Mouse (Mus musculus) spleen, adult 2 months (tissue): ENCODE results near the gene Mycbpap. TPM values are rescaled to one million over a fixed set of nuclear protein-coding genes. Genes with fewer than 3 reads are reported as not detected.

ENCODE experiments used
- DNase-seq, 2 experiments: peaks; one replicate each; pipeline versions ENCODE4 v3.0.0 to v3.0.0-alpha.2; 2012 to 2021; ENCODE audit warnings: low spot score in 2 of 2, low read depth in 1 of 2
- H3K27ac ChIP-seq: fragments of 200-500 bp; 2 replicates; pipeline ENCODE4 v1.5.1; 2012; ENCODE audit warnings: low read length, inconsistent platforms; ENCODE audit not compliant: insufficient read depth
- H3K27me3 ChIP-seq: fragments of 200-500 bp; 2 replicates; pipeline ENCODE4 v1.6.1; 2012; ENCODE audit warnings: mild to moderate bottlenecking, moderate library complexity, low read length, inconsistent platforms; ENCODE audit not compliant: control insufficient read depth, insufficient read depth
- H3K36me3 ChIP-seq: fragments of 200-500 bp; 2 replicates; pipeline ENCODE4 v1.6.1; 2012; ENCODE audit warnings: mild to moderate bottlenecking, low read length, inconsistent platforms; ENCODE audit not compliant: control insufficient read depth, insufficient read depth
- H3K4me1 ChIP-seq: fragments of 200-500 bp; 2 replicates; pipeline ENCODE4 v1.6.1; 2011; ENCODE audit warnings: inconsistent platforms; ENCODE audit not compliant: control insufficient read depth, insufficient read depth, insufficient read length
- H3K4me3 ChIP-seq: fragments of 200-500 bp; 2 replicates; pipeline ENCODE4 v1.5.1; 2011; ENCODE audit warnings: mild to moderate bottlenecking, inconsistent platforms; ENCODE audit not compliant: insufficient read depth, insufficient read length; ENCODE audit errors: extremely low read depth
- CTCF ChIP-seq: fragments of 200-500 bp; IDR thresholded peaks from 2 replicates; pipeline ENCODE4 v1.5.1; 2011; ENCODE audit warnings: mild to moderate bottlenecking, inconsistent platforms; ENCODE audit not compliant: insufficient read depth, insufficient read length, insufficient replicate concordance; ENCODE audit errors: extremely low read depth
- POLR2A ChIP-seq: fragments of 200-500 bp; IDR thresholded peaks from 2 replicates; pipeline ENCODE4 v1.6.1; 2011; ENCODE audit warnings: low read depth, low read length, inconsistent platforms
- WGBS: fragments of 180-500 bp; shearing (Covaris S2); methylation state at CpG from one replicate; pipeline ENCODE4 v1.1.7; 2018; 5-methylcytosine and 5-hydroxymethylcytosine counted together
- polyA plus RNA-seq: library from polyadenylated mRNA; depleted of rRNA; stranded (reverse); fragments of >200 nt; gene quantifications from 2 replicates; pipeline ENCODE4 v1.2.3, GENCODE M21; 2012

Mycbpap gene
- polyA plus RNA-seq, 1 experiment = 0.06 TPM

GRCm38 (mm10) chr11:94491035-94491748 is 30.4 kb downstream of the Mycbpap start:
- DNase-seq = no peak
- Histone ChIP-seq H3K4me3 (no peak overlapping the region), H3K4me1 (peaks cover 5% of the 10 kb centered on the region; the same call in 1 of the 2 replicates), H3K27me3 (0 out of 2 replicates have a peak, but pooled peaks cover 4% of the 10 kb centered on the region), H3K27ac (no peak overlapping the region), H3K36me3 (no peaks in the 10 kb centered on the region)
- TF ChIP-seq CTCF = no peak
- TF ChIP-seq POLR2A = no peak
- 4% methylated on average over 55 of the region's 55 CpGs for WGBS

- 50% methylated on average over 4 of the region's 4 CpGs for WGBS
- Histone ChIP-seq H3K27me3 (0 out of 2 replicates have a peak, but pooled peaks cover 4% of the 10 kb centered on the region), H3K36me3 (no peaks in the 10 kb centered on the region), H3K4me3 (no peak overlapping the region), H3K27ac (no peak overlapping the region), H3K4me1 (peaks cover 5% of the 10 kb centered on the region; the same call in 1 of the 2 replicates)
- TF ChIP-seq POLR2A (no peak), CTCF (no peak)
- no peak for DNase-seq
Observed at GRCm38 (mm10) chr11:94489745-94490144, 31.8 kb downstream of the Mycbpap start.

- 0 out of 2 replicates have a peak, but pooled peaks cover 4% of the 10 kb centered on the region for H3K27me3 ChIP-seq
- no peak for DNase-seq
- H3K36me3 ChIP-seq = no peaks in the 10 kb centered on the region
- 91% methylated on average over 11 of the region's 11 CpGs for WGBS
- H3K4me1 ChIP-seq = peaks cover 5% of the 10 kb centered on the region; the same call in 1 of the 2 replicates
- TF ChIP-seq POLR2A (no peak), CTCF (no peak)
- H3K27ac ChIP-seq = no peak overlapping the region
- H3K4me3 ChIP-seq = no peak overlapping the region
Observed at GRCm38 (mm10) chr11:94488767-94489533, 32.6 kb downstream of the Mycbpap start.

GRCm38 (mm10) chr11:94486001-94486400 is 35.5 kb downstream of the Mycbpap start, which contains the start of gene Spata20:
TSS of gene Spata20 (minus strand) at chr11:94486179.
- Histone ChIP-seq H3K36me3 (no peaks in the 10 kb centered on the region), H3K27ac (no peak within 1 kb of the TSS), H3K27me3 (0 out of 2 replicates have a peak, but pooled peaks cover 3% of the 10 kb centered on the region), H3K4me1 (peaks cover 2% of the 10 kb centered on the region; the same call in 1 of the 2 replicates), H3K4me3 (no peak within 1 kb of the TSS)
- peak; percentile 77 for TF ChIP-seq CTCF
- no peak for TF ChIP-seq POLR2A
- peak in 1 of 2 experiments; percentile 26 for DNase-seq
- WGBS = 4% methylated on average over 24 of the region's 24 CpGs

GRCm38 (mm10) chr11:94485223-94485622 is 36.3 kb downstream of the Mycbpap start:
- no peak for DNase-seq
- no peak overlapping the region for H3K4me3 ChIP-seq
- no peaks in the 10 kb centered on the region for H3K4me1 ChIP-seq
- 0 out of 2 replicates have a peak, but pooled peaks cover 2% of the 10 kb centered on the region for H3K27me3 ChIP-seq
- WGBS = 70% methylated on average over 5 of the region's 5 CpGs
- H3K36me3 ChIP-seq = no peaks in the 10 kb centered on the region
- no peak for TF ChIP-seq CTCF
- no peak for TF ChIP-seq POLR2A
- H3K27ac ChIP-seq = no peak overlapping the region

GRCm38 (mm10) chr11:94484636-94485035 is 36.9 kb downstream of the Mycbpap start:
- H3K36me3 ChIP-seq = no peaks in the 10 kb centered on the region
- no peak for DNase-seq
- no peak for TF ChIP-seq POLR2A
- TF ChIP-seq CTCF = no peak
- 0 out of 2 replicates have a peak, but pooled peaks cover 1% of the 10 kb centered on the region for H3K27me3 ChIP-seq
- no peak overlapping the region for H3K4me3 ChIP-seq
- H3K4me1 ChIP-seq = no peaks in the 10 kb centered on the region
- 84% methylated on average over 9 of the region's 9 CpGs for WGBS
- H3K27ac ChIP-seq = no peak overlapping the region

GRCm38 (mm10) chr11:94483921-94484320 is 37.6 kb downstream of the Mycbpap start:
- DNase-seq = no peak
- 71% methylated on average over 14 of the region's 14 CpGs for WGBS
- no peak for TF ChIP-seq CTCF
- TF ChIP-seq POLR2A = no peak
- H3K4me1 ChIP-seq = no peaks in the 10 kb centered on the region
- H3K27me3 ChIP-seq = no peaks in the 10 kb centered on the region
- no peak overlapping the region for H3K4me3 ChIP-seq
- H3K36me3 ChIP-seq = no peaks in the 10 kb centered on the region
- no peak overlapping the region for H3K27ac ChIP-seq
